Mouse (Mus musculus): ENCODE data around the gene Gimap7.
"Not testable (repeated sequence)": the region's sequence is repeated elsewhere in the genome, so short reads cannot be mapped to it uniquely, and the experiment has no call there.

The Gimap7 gene

DNA sequence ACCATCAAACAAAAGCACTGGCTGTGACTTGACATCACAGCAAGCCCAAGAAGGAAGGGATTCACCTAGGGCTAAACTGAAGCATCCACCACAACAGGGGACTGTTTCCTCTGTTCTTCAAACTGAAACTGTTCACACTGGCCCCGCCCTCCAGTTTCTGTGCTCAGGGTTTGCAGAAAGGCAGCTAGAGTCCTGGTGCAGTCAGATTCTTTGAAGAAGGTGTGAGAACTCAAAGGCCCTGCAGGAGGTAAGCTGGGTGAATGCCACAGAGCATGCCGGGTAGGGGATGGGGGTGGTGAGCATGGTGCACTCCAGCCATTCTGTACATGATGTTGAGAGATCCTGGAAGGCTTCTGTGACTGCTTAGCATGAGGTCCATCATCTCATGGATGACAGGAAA is at the start of gene Gimap7, which contains the start of gene Gm28053:
Gimap7 (plus strand) TSS at position 167 of the 400 bp plus-strand sequence.
Gm28053 (plus strand) TSS at position 153 of the 400 bp plus-strand sequence.
- DNase-seq (ENCODE audit: low read depth, low spot score), result peak; percentile 93

DNA sequence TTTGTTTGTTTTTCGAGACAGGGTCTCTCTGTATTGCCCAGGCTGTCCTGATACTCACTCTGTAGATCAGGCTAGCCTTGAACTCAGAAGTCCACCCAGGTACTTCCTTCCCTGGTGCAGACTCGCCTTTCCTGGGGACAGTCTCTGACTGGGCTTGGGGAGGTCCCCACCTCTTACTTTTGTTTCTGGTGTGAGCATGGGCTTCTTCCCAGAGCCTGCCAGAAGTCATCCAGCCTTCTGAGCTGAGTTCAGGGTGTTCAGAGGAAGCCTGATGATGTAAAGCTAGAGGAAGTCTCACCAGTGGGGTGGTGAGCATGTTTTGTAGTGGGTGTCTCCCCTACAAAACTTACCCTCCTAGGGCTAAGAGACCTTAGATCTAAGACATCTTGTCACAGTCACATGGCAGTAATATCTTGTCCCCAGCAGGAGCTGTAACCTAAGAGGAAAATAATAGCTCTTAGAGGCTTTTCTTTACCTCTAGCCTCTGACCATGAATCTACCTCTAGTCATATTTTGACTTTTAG is 48.9 kb upstream of the Gimap7 start:
- DNase-seq (ENCODE audit: low read depth, low spot score), result peak; percentile 55

- peak; percentile 64 for DNase-seq (ENCODE audit: low read depth, low spot score)
Measured at GRCm38 (mm10) chr6:48674291-48675058, 43.9 kb upstream of the Gimap7 start.

- no peak for DNase-seq (ENCODE audit: low read depth, low spot score)
Measured at GRCm38 (mm10) chr6:48675400-48675930, 43.0 kb upstream of the Gimap7 start.

- DNase-seq (ENCODE audit: low read depth, low spot score), result peak; percentile 89
Measured at GRCm38 (mm10) chr6:48675931-48676859, 42.2 kb upstream of the Gimap7 start, which contains the start of gene Gimap9. Gimap9 (plus strand) TSS chr6:48676129.

- peak; percentile 33 for DNase-seq (ENCODE audit: low read depth, low spot score)
Measured at GRCm38 (mm10) chr6:48676860-48677415, 41.5 kb upstream of the Gimap7 start.

- peak; percentile 57 for DNase-seq (ENCODE audit: low read depth, low spot score)
Measured at GRCm38 (mm10) chr6:48677492-48678345, 40.7 kb upstream of the Gimap7 start.

- DNase-seq (ENCODE audit: low read depth, low spot score), result no peak
Measured at GRCm38 (mm10) chr6:48678391-48678790, 40.0 kb upstream of the Gimap7 start.

GRCm38 (mm10) chr6:48679701-48680100 is 38.7 kb upstream of the Gimap7 start:
- peak; percentile 66 for DNase-seq (ENCODE audit: low read depth, low spot score)

- peak; percentile 85 for DNase-seq (ENCODE audit: low read depth, low spot score)
Measured at GRCm38 (mm10) chr6:48680421-48680820, 38.0 kb upstream of the Gimap7 start.

- DNase-seq (ENCODE audit: low read depth, low spot score), result peak; percentile 78
Measured at GRCm38 (mm10) chr6:48681472-48682090, 36.8 kb upstream of the Gimap7 start.

DNA sequence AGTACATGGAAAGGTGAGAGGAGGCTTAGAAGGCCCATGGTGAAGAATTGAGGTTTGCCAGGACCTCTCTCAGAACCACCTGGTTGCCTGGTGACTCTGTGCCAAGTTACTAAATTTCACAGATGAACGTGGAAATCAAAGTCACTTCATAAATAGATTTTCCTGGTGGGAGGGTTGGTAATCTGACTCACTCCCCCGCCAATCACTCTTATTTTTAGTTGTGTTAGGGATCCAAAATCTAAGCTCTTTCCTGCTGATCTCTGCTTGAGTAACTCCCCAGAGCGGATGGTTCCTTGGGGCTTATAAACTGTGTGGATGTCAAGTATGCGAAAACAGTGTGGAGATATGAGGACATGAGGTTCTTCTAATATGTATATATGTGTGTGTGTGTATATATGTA is 36.1 kb upstream of the Gimap7 start:
- peak; percentile 35 for DNase-seq (ENCODE audit: low read depth, low spot score)

- DNase-seq (ENCODE audit: low read depth, low spot score), result not testable (repeated sequence)
Measured at GRCm38 (mm10) chr6:48683263-48683821, 35.1 kb upstream of the Gimap7 start.

DNA sequence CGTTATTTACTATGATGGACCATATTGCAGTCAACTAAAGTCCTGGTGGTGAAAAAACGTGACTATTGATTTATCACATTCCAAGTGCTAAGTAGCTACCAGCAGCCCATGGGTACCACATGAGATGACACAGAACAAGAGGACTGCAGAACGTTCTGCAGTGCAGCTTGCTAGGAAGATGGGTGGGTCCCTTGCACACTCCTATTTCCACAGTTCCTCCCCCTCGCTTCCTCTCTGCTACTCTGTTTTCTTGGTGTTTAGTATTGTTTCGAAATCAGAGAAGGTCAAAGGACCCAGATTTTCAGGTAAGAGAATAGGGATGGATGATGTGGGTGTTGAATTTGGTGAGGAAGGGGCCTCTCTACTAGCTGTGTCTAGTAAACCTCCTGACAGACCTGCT is 34.1 kb upstream of the Gimap7 start, which contains the start of gene Gimap4:
Gimap4 (plus strand) TSS at position 231 of the 400 bp plus-strand sequence.
- peak; percentile 74 for DNase-seq (ENCODE audit: low read depth, low spot score)

DNA sequence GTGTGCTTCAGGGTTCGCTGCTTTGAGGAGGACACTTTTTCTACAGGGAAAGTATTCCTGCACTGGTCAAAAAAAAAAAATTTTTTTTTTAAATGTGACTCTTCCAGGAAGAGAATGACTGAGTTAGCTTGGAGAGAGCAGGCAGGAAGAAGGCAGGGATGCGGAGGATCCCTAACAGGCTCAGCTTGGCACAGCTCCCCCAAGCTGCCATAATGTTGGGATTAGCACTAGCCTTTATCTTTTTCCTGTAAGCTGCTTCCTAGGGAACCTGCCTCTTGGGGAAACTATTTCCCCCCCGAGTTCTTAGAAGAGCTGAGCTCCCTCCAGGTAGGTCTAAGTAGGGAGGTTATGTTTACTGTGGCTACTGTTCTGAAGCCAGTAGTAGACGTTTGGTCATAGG is 33.6 kb upstream of the Gimap7 start:
- no peak for DNase-seq (ENCODE audit: low read depth, low spot score)

GRCm38 (mm10) chr6:48685251-48685650 is 33.2 kb upstream of the Gimap7 start:
- DNase-seq (ENCODE audit: low read depth, low spot score), result peak; percentile 54

DNA sequence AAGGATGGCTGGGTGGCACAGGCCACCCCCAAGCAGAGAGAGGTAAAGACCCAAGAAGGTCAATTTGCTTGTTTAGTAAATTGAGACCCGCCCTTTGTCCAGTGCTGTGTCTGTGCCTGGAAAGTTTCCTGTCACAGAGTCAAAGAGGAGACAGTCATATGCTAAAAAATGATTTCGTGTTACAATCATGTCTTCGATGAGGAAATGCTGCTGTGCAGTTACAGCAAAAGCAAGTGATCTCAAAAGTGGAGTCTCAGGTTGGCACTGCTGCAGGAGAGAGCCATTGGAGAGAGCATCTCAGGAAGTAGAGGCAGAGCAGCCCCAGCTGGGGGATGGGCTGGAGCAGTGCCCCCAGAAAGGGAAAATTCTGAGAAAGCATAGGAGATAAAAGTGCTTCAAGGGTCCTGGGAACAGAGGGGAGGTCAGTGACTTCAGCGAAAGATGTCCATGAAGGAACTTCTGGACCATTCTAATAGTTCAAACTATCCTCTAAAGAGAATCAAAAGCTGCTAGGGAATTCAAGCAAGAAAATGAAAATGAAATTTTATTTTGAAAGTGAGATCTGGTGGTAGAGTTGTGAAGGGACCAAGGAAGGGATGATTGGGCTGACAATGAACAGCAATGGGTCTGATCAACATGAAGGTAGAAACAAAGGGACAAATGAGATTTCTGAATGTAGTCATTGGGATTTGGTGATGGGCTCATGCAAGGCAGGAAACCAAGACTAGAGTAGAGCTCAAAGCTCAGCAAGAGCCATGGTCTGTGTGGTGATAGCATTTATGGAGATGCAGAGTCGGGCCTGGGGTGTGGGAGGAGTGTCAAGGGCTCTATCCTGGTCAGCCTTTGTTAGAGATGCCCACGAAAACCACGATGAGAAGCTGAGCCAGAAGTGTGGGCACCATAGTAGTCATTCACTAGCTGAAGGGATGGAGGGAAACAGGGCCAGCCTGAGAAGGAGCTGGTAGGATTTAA is 32.4 kb upstream of the Gimap7 start:
- DNase-seq (ENCODE audit: low read depth, low spot score), result peak; percentile 52

- peak; percentile 51 for DNase-seq (ENCODE audit: low read depth, low spot score)
Measured at GRCm38 (mm10) chr6:48687077-48687476, 31.3 kb upstream of the Gimap7 start.
